Mouse (Mus musculus): ENCODE data around the gene Cysrt1. TPM values are rescaled to one million over a fixed set of nuclear protein-coding genes. Genes with fewer than 3 reads are reported as not detected.
"Not testable (repeated sequence)": the region's sequence is repeated elsewhere in the genome, so short reads cannot be mapped to it uniquely, and the experiment has no call there.

The Cysrt1 gene
- polyA plus RNA-seq, 1 experiment from 2014 or later = not detected

- Histone ChIP-seq H3K27ac (replicated peaks) (no peak overlapping the region), H3K9me3 (no peaks in the 10 kb centered on the region), H3K4me1 (peaks cover 54% of the 10 kb centered on the region), H3K4me3 (peak overlapping the region; percentile 82), H3K27me3 (peaks cover 30% of the 10 kb centered on the region), H3K9ac (replicated peaks) (peak overlapping the region; percentile 66), H3K36me3 (peaks cover 7% of the 10 kb centered on the region; the same call in 1 of the 2 replicates), H3K4me2 (replicated peaks) (peak overlapping the region; percentile 99)
- no peak for ATAC-seq (ENCODE audit: low FRiP score, low read depth)
- 18% methylated on average over 12 of the region's 12 CpGs for whole genome bisulfite sequencing
These were observed 21.5 kb upstream of the Cysrt1 start for GRCm38 (mm10) chr2:25263623-25264285.

- no peak for ATAC-seq (ENCODE audit: low FRiP score, low read depth)
These were observed 20.8 kb upstream of the Cysrt1 start for GRCm38 (mm10) chr2:25262795-25263622.

GRCm38 (mm10) chr2:25262291-25262767 lies 20.1 kb upstream of the Cysrt1 start, which contains the start of gene Tprn:
Gene Tprn, plus strand, starts transcription at chr2:25262618.
- under 1% methylated on average over 39 of the region's 39 CpGs for WGBS
- Histone ChIP-seq H3K4me2 (replicated peaks) (peak within 1 kb of the TSS; percentile 99), H3K9ac (replicated peaks) (peak within 1 kb of the TSS; percentile 66), H3K4me3 (peak within 1 kb of the TSS; percentile 82), H3K9me3 (no peaks in the 10 kb centered on the region), H3K4me1 (peaks cover 48% of the 10 kb centered on the region), H3K36me3 (no peaks in the 10 kb centered on the region), H3K27ac (replicated peaks) (peak within 1 kb of the TSS; percentile 56), H3K27me3 (peaks cover 30% of the 10 kb centered on the region)
- peak; percentile 99 for ATAC-seq (ENCODE audit: low FRiP score, low read depth)

More at GRCm38 (mm10) chr2:25262795-25263622, 20.8 kb upstream of the Cysrt1 start:
- Histone ChIP-seq H3K4me1 (peaks cover 53% of the 10 kb centered on the region), H3K4me2 (replicated peaks) (peak overlapping the region; percentile 99), H3K4me3 (peak overlapping the region; percentile 82), H3K9ac (replicated peaks) (peak overlapping the region; percentile 66), H3K27me3 (peaks cover 30% of the 10 kb centered on the region), H3K36me3 (peaks cover under 1% of the 10 kb centered on the region; the same call in 1 of the 2 replicates), H3K27ac (replicated peaks) (peak overlapping the region; percentile 56; the same call in 1 of the 2 replicates), H3K9me3 (no peaks in the 10 kb centered on the region)
- 1% methylated on average over 72 of the region's 82 CpGs for WGBS

- peaks cover 43% of the 10 kb centered on the region for H3K4me1 ChIP-seq
- no peak for ATAC-seq (ENCODE audit: low FRiP score, low read depth)
- H3K9me3 ChIP-seq = no peaks in the 10 kb centered on the region
- peaks cover 30% of the 10 kb centered on the region for H3K27me3 ChIP-seq
- H3K4me2 ChIP-seq (replicated peaks) = peak overlapping the region; percentile 99
- H3K36me3 ChIP-seq = no peaks in the 10 kb centered on the region
- peak overlapping the region; percentile 38; the same call in 1 of the 2 replicates for H3K9ac ChIP-seq (replicated peaks)
- peak overlapping the region; percentile 52; the same call in 1 of the 2 replicates for H3K27ac ChIP-seq (replicated peaks)
- 45% methylated on average over 12 of the region's 12 CpGs for WGBS
- H3K4me3 ChIP-seq = peak overlapping the region; percentile 82
These were observed 19.6 kb upstream of the Cysrt1 start for GRCm38 (mm10) chr2:25261870-25262269.

- no peak overlapping the region for H3K4me3 ChIP-seq
- no peak overlapping the region for H3K9ac ChIP-seq (replicated peaks)
- no peaks in the 10 kb centered on the region for H3K9me3 ChIP-seq
- peaks cover 12% of the 10 kb centered on the region for H3K27me3 ChIP-seq
- WGBS = 44% methylated on average over 2 of the region's 2 CpGs
- ATAC-seq (ENCODE audit: low FRiP score, low read depth) = no peak
- H3K4me2 ChIP-seq (replicated peaks) = no peak overlapping the region
- H3K36me3 ChIP-seq = no peaks in the 10 kb centered on the region
- H3K27ac ChIP-seq (replicated peaks) = no peak overlapping the region
- H3K4me1 ChIP-seq = peaks cover 32% of the 10 kb centered on the region
These were observed 16.6 kb upstream of the Cysrt1 start for GRCm38 (mm10) chr2:25258887-25259286.

- WGBS = 85% methylated on average over 5 of the region's 5 CpGs
- not testable (repeated sequence) for H3K4me2 ChIP-seq (replicated peaks); ATAC-seq (ENCODE audit: low FRiP score, low read depth); H3K27me3 ChIP-seq; H3K9me3 ChIP-seq; H3K36me3 ChIP-seq; H3K27ac ChIP-seq (replicated peaks); H3K9ac ChIP-seq (replicated peaks); H3K4me3 ChIP-seq
- H3K4me1 ChIP-seq = peaks cover 21% of the 10 kb centered on the region
These were observed 15.0 kb upstream of the Cysrt1 start for GRCm38 (mm10) chr2:25257250-25257649.

GRCm38 (mm10) chr2:25256443-25257109 lies 14.3 kb upstream of the Cysrt1 start:
- peaks cover 17% of the 10 kb centered on the region for H3K4me1 ChIP-seq
- not testable (repeated sequence) for H3K27me3 ChIP-seq; H3K27ac ChIP-seq (replicated peaks); H3K9me3 ChIP-seq; ATAC-seq (ENCODE audit: low FRiP score, low read depth)
- peaks cover 11% of the 10 kb centered on the region for H3K36me3 ChIP-seq
- H3K4me3 ChIP-seq = peak overlapping the region; percentile 99
- WGBS = 62% methylated on average over 12 of the region's 12 CpGs
- H3K9ac ChIP-seq (replicated peaks) = peak overlapping the region; percentile 87; the same call in 1 of the 2 replicates
- peak overlapping the region; percentile 98 for H3K4me2 ChIP-seq (replicated peaks)

GRCm38 (mm10) chr2:25255284-25255779 lies 13.1 kb upstream of the Cysrt1 start, which contains the start of gene Tmem203:
Gene Tmem203, plus strand, starts transcription at chr2:25255439.
- H3K36me3 ChIP-seq = peaks cover 20% of the 10 kb centered on the region
- WGBS = under 1% methylated on average over 39 of the region's 39 CpGs

GRCm38 (mm10) chr2:25252331-25252730 lies 10.1 kb upstream of the Cysrt1 start:
- ATAC-seq (ENCODE audit: low FRiP score, low read depth) = no peak
- 92% methylated on average over 1 of the region's 1 CpGs for WGBS
- H3K9me3 ChIP-seq = no peaks in the 10 kb centered on the region
- H3K4me1 ChIP-seq = peaks cover 17% of the 10 kb centered on the region
- H3K4me3 ChIP-seq = no peak overlapping the region
- H3K36me3 ChIP-seq = peaks cover 46% of the 10 kb centered on the region
- H3K9ac ChIP-seq (replicated peaks) = no peak overlapping the region
- no peak overlapping the region for H3K4me2 ChIP-seq (replicated peaks)
- H3K27ac ChIP-seq (replicated peaks) = no peak overlapping the region
- no peaks in the 10 kb centered on the region for H3K27me3 ChIP-seq

More at GRCm38 (mm10) chr2:25255284-25255779, 13.1 kb upstream of the Cysrt1 start, which contains the start of gene Tmem203:
- peak within 1 kb of the TSS; percentile 98 for H3K4me2 ChIP-seq (replicated peaks)
- H3K9me3 ChIP-seq = no peaks in the 10 kb centered on the region
- peaks cover 17% of the 10 kb centered on the region for H3K4me1 ChIP-seq
- peak within 1 kb of the TSS; percentile 87 for H3K9ac ChIP-seq (replicated peaks)
- peak within 1 kb of the TSS; percentile 99 for H3K4me3 ChIP-seq
- no peaks in the 10 kb centered on the region for H3K27me3 ChIP-seq
- peak; percentile 91 for ATAC-seq (ENCODE audit: low FRiP score, low read depth)
- H3K27ac ChIP-seq (replicated peaks) = peak within 1 kb of the TSS; percentile 75

- Histone ChIP-seq H3K9ac (replicated peaks) (no peak within 1 kb of the TSS), H3K36me3 (peaks cover 55% of the 10 kb centered on the region)
These were observed 4.2 kb upstream of the Cysrt1 start, which contains the start of gene AL732309.1 for GRCm38 (mm10) chr2:25246183-25247072. Gene AL732309.1, minus strand, starts transcription at chr2:25246863.

More at GRCm38 (mm10) chr2:25246183-25247072, 4.2 kb upstream of the Cysrt1 start, which contains the start of gene AL732309.1:
- Histone ChIP-seq H3K4me1 (peaks cover 17% of the 10 kb centered on the region), H3K9me3 (no peaks in the 10 kb centered on the region), H3K27ac (replicated peaks) (no peak within 1 kb of the TSS), H3K4me3 (no peak within 1 kb of the TSS), H3K27me3 (peaks cover 23% of the 10 kb centered on the region), H3K4me2 (replicated peaks) (no peak within 1 kb of the TSS)
- ATAC-seq (ENCODE audit: low FRiP score, low read depth) = no peak
- 91% methylated on average over 10 of the region's 10 CpGs for WGBS

Measured in midbrain, embryonic 12.5 days (tissue).